Mouse (Mus musculus) layer of hippocampus, postnatal 25 days (tissue): ENCODE measurements at regions not wholly inside any gene's neighbourhood (a gene's known extent, or its start where the extent isn't known, plus 50 kb on each side); places are given as distances from the start of the nearest gene placed in this dataset.
A peak's percentile ranks its signal among the peaks of the same experiment; 100 is the strongest.
"Not testable (repeated sequence)": the region's sequence is repeated elsewhere in the genome, so short reads cannot be mapped to it uniquely, and the experiment has no call there.

Experiments used
- DNase-seq, 2 experiments: peaks; one replicate each; pipeline ENCODE4 v3.0.0; 2022; ENCODE audit warnings: mixed read lengths in 2 of 2, low spot score in 1 of 2; ENCODE audit errors: extremely low spot score in 1 of 2

DNA sequence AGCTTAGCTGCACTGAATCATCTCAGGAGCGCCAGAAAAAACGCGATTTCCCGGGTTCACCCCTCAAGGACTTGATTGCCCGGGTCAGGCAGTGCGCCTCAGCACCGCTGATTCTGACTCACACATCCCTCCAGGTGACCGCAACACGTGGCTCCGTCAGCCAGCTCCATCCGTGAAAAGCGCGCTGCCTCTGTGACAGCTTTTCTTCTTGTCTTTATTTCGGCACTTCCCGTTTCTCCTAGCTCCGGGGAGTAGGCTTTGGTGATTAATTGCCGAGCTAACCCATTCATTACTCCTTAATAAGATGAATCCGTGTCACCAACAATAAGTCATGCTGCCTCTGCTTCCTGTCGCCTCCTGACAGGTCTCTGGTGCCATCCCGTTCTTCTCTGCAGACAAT is 108.6 kb downstream of the Katnal1 start:
- no peak for DNase-seq

DNA sequence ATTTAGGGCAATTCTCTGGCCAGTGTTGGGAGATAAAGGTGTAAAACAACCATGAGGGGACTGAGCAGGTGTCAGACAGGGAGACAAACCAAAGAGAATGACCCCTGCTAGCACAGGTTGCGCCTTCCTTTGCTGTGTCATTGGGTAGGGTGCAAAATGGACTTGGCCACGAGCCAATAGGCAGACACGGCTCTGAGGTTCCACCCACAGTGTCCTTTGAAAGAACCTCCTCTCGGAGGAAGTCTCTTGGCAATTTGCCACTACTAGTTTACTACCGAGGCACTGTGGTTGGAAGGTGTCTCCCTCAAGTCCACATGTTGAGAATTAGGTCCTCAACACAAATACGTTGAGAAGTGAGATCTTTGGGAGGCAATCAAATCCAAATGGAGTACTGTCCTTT is 109.7 kb downstream of the Katnal1 start:
- no peak for DNase-seq

DNA sequence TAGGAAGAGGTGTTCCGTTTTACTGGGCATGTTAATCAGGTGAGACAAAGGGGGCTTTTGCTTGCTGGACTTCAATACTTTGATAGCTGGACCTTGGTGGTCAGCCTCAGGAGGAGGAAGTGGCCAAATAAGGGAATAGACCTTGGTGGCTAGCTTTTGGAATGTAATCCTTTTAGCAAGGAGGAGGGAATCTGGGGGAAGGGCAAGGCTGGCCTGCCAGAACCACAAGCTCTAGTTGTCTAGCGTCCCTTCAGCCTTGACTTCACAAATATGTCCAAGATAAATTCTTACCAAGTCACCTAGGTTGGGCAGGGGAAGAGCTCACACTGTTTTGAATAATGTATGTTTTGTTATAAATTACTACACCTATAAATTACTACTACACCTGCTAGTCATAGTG is 110.4 kb downstream of the Katnal1 start:
- DNase-seq = no peak

DNA sequence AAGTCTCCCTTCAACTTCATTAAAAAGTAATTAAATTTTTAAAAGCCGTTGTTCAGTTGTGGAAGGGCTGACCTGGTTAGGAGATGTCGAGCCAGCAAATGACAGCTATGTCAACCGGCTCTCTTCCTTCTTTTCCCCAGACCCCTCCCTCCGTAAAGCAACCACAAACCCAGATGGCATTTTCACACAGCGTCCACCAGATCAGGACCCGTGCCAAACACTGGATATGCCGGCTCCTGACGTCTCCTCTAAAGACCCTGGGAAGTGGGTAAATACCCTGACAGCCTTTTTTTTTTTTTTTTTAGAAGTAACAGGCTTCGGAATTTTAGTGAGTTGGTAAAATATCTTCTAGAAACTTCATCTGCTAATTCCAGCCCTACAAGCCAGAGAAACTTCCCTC is 116.3 kb downstream of the Katnal1 start:
- no peak for DNase-seq

DNA sequence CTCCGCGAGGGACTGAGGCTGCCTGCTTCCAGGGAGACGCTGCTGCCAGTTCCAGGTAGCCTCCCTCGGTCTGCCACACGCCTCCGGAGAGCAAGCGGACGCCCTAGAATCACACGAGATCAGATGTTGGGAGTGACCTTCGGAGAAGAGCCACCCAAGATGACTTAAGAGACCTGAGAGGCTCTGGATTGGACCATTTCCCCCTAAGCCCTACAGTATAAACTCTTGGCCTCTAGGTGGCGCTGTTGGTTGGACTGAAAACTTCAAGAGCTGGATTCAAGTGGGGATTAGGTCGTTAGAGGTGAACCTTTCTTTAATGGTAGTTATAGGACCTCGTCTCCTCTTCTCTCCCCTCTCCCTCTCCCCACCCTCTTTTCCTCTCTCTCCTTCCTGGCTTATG is 117.1 kb downstream of the Katnal1 start:
- DNase-seq = peak; percentile 54 to 86

- no peak for DNase-seq
These were observed 119.6 kb downstream of the Katnal1 start for GRCm38 (mm10) chr5:148809485-148809884.

DNA sequence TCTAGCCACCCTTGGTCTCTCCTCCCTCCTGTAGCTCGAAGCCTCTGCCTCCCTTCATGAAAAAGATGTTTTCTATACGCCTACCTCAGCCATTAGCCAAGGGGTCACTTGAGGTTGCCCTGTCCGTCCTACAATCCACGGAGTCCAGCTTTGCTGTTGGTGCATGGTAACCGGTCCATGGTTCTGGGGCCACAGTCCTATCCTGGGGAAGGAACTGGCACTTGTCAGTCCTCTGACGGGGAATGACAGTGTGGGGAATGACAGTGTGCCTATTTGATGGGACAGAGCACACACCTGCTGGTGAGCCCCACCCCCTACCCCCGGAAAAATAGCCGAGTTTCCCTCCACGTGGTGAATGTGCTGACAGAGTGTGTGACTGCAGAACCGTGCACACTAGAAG is 120.1 kb downstream of the Katnal1 start:
- no peak for DNase-seq

- DNase-seq = peak; percentile 58 to 74
These were observed 120.7 kb downstream of the Katnal1 start for GRCm38 (mm10) chr5:148808426-148808825.

GRCm38 (mm10) chr5:148807612-148808011 is 121.5 kb downstream of the Katnal1 start:
- no peak for DNase-seq

- DNase-seq = no peak
These were observed 124.1 kb downstream of the Katnal1 start for GRCm38 (mm10) chr5:148805030-148805429.

DNA sequence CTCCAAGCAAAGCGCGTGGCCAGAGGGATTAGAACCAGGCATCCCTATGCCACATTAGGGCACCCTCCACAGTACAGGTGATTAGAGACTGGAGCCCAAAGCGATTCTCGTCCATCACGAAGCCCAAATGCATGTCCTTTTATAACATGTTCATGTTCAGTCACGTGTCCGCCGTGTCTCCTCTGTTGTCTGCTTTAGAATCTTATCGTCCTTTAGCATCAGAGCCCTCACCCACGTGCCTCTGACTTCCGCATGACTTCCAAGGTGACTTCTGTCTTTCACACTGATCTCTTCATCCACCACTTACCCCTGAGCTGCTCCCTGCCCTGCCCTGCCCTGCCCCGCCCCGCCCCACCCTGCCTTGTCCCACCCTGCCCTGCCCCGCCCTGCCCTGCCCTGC is 125.3 kb downstream of the Katnal1 start:
- DNase-seq = no peak

- DNase-seq = no peak
These were observed 126.4 kb downstream of the Katnal1 start for GRCm38 (mm10) chr5:148802720-148803119.

DNA sequence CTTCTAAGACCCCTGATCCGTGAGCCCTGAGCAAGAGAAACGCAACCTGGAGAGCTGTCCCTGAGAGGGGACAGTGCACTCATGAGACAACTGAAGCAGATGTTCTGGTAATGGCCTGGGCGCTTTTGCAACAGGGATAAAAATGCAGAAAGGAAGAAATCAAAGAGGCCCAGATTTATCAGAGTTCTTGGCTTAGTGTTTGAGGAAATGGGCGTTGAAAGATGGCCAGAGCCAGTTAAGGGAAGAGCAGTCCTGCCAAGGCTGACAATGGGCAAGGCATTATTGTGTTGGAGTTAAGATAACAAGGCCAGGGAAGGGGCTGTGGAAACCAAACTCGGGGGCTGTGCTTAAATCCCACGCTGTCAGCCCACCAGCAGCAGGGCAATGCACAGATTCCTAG is 130.6 kb downstream of the Katnal1 start:
- DNase-seq = no peak

DNA sequence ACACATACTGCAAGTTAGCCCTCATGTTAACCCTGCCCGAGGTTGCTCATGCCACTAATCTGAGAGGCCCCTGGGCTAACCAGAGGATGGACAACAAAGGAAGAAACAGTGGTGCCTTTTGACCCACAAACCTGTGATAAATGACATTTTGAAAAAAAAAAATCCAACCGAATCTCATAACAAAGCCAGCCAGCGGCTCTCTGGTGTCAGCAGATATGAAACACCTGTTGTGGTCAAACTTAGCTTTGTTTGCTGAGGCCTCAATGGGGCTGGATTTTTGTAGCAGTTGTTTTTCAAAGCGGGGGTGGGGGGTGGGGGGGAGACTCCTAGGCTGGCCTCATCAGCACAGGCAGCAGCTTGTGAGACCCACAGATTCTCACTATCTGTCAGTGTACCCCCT is 133.0 kb downstream of the Katnal1 start:
- DNase-seq = no peak

DNA sequence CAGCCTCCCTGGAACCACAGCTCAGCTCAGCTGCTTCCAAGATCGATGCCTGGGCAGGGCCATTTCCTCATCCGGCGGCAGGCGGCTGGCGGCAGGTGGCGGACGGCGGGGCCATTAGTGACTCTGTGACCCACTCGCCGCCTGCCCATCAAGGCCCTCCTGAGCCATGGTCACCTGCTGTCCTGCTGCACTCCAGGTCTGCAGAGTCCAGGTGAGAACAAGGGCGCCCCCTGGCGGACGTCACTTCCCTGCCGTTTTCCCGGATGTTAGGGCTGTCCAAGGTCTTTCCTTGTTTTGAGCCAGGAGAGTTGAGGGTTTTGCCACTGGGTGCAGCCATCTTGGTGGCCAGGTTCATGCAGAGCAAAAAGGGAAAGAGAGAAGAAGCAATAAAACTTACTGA is 134.7 kb downstream of the Katnal1 start:
- peak; percentile 59 to 77 for DNase-seq

- peak; percentile 86 to 99 for DNase-seq
These were observed 136.2 kb downstream of the Katnal1 start for GRCm38 (mm10) chr5:148792736-148793440.

- no peak for DNase-seq
These were observed 137.5 kb downstream of the Katnal1 start for GRCm38 (mm10) chr5:148791651-148792050.

- not testable (repeated sequence) for DNase-seq
These were observed 138.8 kb downstream of the Katnal1 start for GRCm38 (mm10) chr5:148790343-148790742.

DNA sequence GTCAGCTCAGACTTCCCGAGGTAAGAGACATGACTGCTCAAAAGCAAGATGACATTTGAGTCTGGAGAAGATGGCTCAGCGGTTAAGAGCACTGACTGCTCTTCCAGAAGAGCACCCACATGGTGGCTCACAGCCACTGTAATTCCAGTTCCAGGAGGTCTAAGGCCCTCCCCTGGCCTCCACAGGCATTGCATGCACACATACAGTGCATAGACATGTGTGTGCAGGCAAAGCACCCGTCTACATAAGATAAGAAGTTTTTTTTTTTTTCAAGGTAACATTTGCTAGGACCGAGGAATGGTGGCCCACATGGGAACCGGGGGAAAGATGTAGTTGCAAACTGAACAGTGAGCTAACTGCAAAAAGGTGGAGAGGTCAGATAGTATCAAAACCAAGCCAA is 139.3 kb downstream of the Katnal1 start:
- DNase-seq = no peak

- DNase-seq = no peak
These were observed 140.0 kb downstream of the Katnal1 start for GRCm38 (mm10) chr5:148789147-148789566.

- DNase-seq = no peak
These were observed 140.4 kb downstream of the Katnal1 start for GRCm38 (mm10) chr5:148788690-148789089.

GRCm38 (mm10) chr5:148787270-148787669 is 141.8 kb downstream of the Katnal1 start:
- DNase-seq = no peak

GRCm38 (mm10) chr5:148781076-148781475 is 148.0 kb downstream of the Katnal1 start:
- not testable (repeated sequence) for DNase-seq
